Mouse (Mus musculus): Measurements from ENCODE around the gene Gatad1. TPM values are rescaled to one million over a fixed set of nuclear protein-coding genes. Genes with fewer than 3 reads are reported as not detected.
A peak's percentile ranks its signal among the peaks of the same experiment; 100 is the strongest.
"Not testable (repeated sequence)": the region's sequence is repeated elsewhere in the genome, so short reads cannot be mapped to it uniquely, and the experiment has no call there.

The Gatad1 gene
- polyA plus RNA-seq, 1 experiment = 3.5 TPM

DNA sequence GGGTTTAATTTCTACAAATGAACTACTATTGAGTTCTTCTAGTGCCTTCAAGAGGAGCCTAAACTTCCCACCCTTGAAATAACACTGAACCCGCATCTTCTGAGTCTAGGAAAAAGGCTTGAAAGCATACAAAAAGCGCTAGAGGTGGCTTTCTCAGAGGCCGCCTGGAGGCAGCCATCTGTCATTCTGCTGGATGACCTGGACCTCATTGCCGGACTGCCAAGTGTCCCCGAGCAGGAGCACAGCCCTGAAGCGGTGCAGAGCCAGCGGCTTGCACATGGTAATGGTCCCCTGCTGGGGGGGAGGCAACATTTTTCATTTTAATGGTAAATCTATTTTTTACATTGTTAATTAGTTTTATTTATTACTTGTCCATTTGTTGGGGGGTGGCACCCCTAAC is 36.5 kb downstream of the Gatad1 start:
- Histone ChIP-seq H3K4me1 (ENCODE audit: control insufficient read depth) (no peaks in the 10 kb centered on the region), H3K36me3 (ENCODE audit: control insufficient read depth) (peaks cover 5% of the 10 kb centered on the region; the same call in 1 of the 2 replicates), H3K27me3 (ENCODE audit: control insufficient read depth) (no peaks in the 10 kb centered on the region), H3K4me3 (replicated peaks) (no peak overlapping the region), H3K9me3 (ENCODE audit: control insufficient read depth, low read length) (no peaks in the 10 kb centered on the region)
- TF ChIP-seq GATA1 (IDR thresholded peaks at IDR 0.05; ENCODE audit: low read length) (no peak), TAL1 (IDR thresholded peaks at IDR 0.05; ENCODE audit: low read length) (no peak)

- not testable (repeated sequence) for H3K4me3 ChIP-seq (replicated peaks); H3K4me1 ChIP-seq (ENCODE audit: control insufficient read depth); H3K9me3 ChIP-seq (ENCODE audit: control insufficient read depth, low read length); H3K27me3 ChIP-seq (ENCODE audit: control insufficient read depth)
- H3K36me3 ChIP-seq (ENCODE audit: control insufficient read depth) = peaks cover 21% of the 10 kb centered on the region
Measured at GRCm38 (mm10) chr5:3611835-3612234, 45.1 kb downstream of the Gatad1 start.

GRCm38 (mm10) chr5:3609241-3609640 is 47.7 kb downstream of the Gatad1 start:
- TF ChIP-seq GATA1 (IDR thresholded peaks at IDR 0.05; ENCODE audit: low read length) = no peak
- TF ChIP-seq TAL1 (IDR thresholded peaks at IDR 0.05; ENCODE audit: low read length) = no peak
- Histone ChIP-seq H3K36me3 (ENCODE audit: control insufficient read depth) (peaks cover 32% of the 10 kb centered on the region), H3K27me3 (ENCODE audit: control insufficient read depth) (no peaks in the 10 kb centered on the region), H3K4me1 (ENCODE audit: control insufficient read depth) (no peaks in the 10 kb centered on the region), H3K9me3 (ENCODE audit: control insufficient read depth, low read length) (peaks cover 3% of the 10 kb centered on the region; the same call in 1 of the 2 replicates), H3K4me3 (replicated peaks) (no peak overlapping the region)

DNA sequence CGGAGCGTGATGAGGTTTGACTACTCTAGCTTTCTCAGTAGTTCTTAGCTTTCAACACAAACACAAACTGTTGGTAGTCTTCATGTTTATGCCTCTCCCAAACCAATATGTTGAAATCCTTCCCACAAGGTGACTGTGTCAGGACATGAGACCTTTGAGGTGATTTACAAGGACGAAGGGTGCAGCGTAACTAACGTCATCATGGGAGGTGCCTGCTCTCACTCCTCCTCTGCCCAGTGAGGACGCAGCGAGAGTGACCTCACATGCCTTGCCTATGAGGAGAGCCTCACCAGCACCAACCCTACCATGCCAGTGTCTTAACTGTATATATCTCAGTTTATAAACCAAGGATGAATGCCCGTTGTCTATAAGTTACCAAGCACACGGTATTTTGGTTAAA is 49.9 kb downstream of the Gatad1 start:
- peaks cover 27% of the 10 kb centered on the region for H3K36me3 ChIP-seq (ENCODE audit: control insufficient read depth)
- no peak overlapping the region for H3K4me3 ChIP-seq (replicated peaks)
- no peaks in the 10 kb centered on the region for H3K27me3 ChIP-seq (ENCODE audit: control insufficient read depth)
- no peak for TF ChIP-seq TAL1 (IDR thresholded peaks at IDR 0.05; ENCODE audit: low read length)
- no peak for TF ChIP-seq GATA1 (IDR thresholded peaks at IDR 0.05; ENCODE audit: low read length)
- no peaks in the 10 kb centered on the region for H3K4me1 ChIP-seq (ENCODE audit: control insufficient read depth)
- H3K9me3 ChIP-seq (ENCODE audit: control insufficient read depth, low read length) = peaks cover under 1% of the 10 kb centered on the region; the same call in 1 of the 2 replicates

- TF ChIP-seq GATA1 (IDR thresholded peaks at IDR 0.05; ENCODE audit: low read length) = no peak
- TF ChIP-seq TAL1 (IDR thresholded peaks at IDR 0.05; ENCODE audit: low read length) = no peak
- Histone ChIP-seq H3K4me3 (replicated peaks) (no peak overlapping the region), H3K36me3 (ENCODE audit: control insufficient read depth) (peaks cover 6% of the 10 kb centered on the region), H3K9me3 (ENCODE audit: control insufficient read depth, low read length) (no peaks in the 10 kb centered on the region), H3K4me1 (ENCODE audit: control insufficient read depth) (peaks cover 11% of the 10 kb centered on the region), H3K27me3 (ENCODE audit: control insufficient read depth) (no peaks in the 10 kb centered on the region)
Measured at GRCm38 (mm10) chr5:3600790-3601189, 56.2 kb downstream of the Gatad1 start.

DNA sequence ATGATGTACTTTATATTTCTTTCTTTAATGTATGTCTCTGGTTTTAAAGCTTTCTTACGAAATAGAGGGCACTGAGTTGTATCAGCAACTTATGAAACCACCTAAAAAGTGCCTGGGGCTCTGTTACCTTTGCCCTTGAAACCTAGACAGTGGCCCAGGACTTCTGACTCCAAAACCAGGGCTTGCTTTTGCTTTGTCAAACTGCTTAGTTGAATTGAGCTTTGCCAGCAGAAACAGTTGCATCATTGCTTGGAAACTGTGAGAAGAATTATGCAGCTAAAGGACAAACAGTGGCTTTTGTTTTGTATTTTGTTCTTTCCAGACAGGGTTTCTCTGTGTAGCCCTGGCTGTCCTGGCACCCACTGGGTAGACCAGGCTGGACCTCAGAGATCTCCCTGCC is 56.7 kb downstream of the Gatad1 start:
- Histone ChIP-seq H3K4me1 (ENCODE audit: control insufficient read depth) (peaks cover 15% of the 10 kb centered on the region), H3K27me3 (ENCODE audit: control insufficient read depth) (no peaks in the 10 kb centered on the region), H3K4me3 (replicated peaks) (no peak overlapping the region)

GRCm38 (mm10) chr5:3598766-3599165 is 58.2 kb downstream of the Gatad1 start:
- Histone ChIP-seq H3K27me3 (ENCODE audit: control insufficient read depth) (no peaks in the 10 kb centered on the region), H3K36me3 (ENCODE audit: control insufficient read depth) (peaks cover 3% of the 10 kb centered on the region), H3K4me1 (ENCODE audit: control insufficient read depth) (peaks cover 29% of the 10 kb centered on the region), H3K9me3 (ENCODE audit: control insufficient read depth, low read length) (no peaks in the 10 kb centered on the region), H3K4me3 (replicated peaks) (no peak overlapping the region)
- no peak for TF ChIP-seq GATA1 (IDR thresholded peaks at IDR 0.05; ENCODE audit: low read length)

More for the DNA sequence above, 56.7 kb downstream of the Gatad1 start:
- Histone ChIP-seq H3K9me3 (ENCODE audit: control insufficient read depth, low read length) (no peaks in the 10 kb centered on the region), H3K36me3 (ENCODE audit: control insufficient read depth) (peaks cover 1% of the 10 kb centered on the region)
- no peak for TF ChIP-seq TAL1 (IDR thresholded peaks at IDR 0.05; ENCODE audit: low read length)
- TF ChIP-seq GATA1 (IDR thresholded peaks at IDR 0.05; ENCODE audit: low read length) = no peak

DNA sequence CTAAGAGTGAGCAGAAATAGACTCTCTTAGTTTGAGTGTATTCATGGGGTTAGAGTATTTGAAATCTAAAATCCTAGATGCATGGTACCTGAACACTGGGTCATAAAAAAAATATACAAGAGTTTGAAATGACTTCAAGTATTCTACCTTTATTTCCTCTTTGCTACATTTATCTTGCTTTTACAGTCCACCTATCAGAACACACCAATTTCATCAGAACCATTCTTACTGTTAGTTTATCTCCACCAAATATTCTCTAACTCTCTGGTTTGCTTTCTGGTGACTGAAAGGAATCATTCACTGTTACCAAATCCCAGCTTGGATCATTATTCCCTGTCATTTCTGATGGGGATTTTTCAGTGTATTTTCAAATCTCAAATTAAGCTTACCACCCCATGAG is 59.8 kb downstream of the Gatad1 start:
- Histone ChIP-seq H3K9me3 (ENCODE audit: control insufficient read depth, low read length) (no peaks in the 10 kb centered on the region), H3K4me1 (ENCODE audit: control insufficient read depth) (peaks cover 29% of the 10 kb centered on the region), H3K36me3 (ENCODE audit: control insufficient read depth) (peaks cover 16% of the 10 kb centered on the region), H3K4me3 (replicated peaks) (peak overlapping the region; percentile 79), H3K27me3 (ENCODE audit: control insufficient read depth) (no peaks in the 10 kb centered on the region)
- no peak for TF ChIP-seq GATA1 (IDR thresholded peaks at IDR 0.05; ENCODE audit: low read length)
- no peak for TF ChIP-seq TAL1 (IDR thresholded peaks at IDR 0.05; ENCODE audit: low read length)

DNA sequence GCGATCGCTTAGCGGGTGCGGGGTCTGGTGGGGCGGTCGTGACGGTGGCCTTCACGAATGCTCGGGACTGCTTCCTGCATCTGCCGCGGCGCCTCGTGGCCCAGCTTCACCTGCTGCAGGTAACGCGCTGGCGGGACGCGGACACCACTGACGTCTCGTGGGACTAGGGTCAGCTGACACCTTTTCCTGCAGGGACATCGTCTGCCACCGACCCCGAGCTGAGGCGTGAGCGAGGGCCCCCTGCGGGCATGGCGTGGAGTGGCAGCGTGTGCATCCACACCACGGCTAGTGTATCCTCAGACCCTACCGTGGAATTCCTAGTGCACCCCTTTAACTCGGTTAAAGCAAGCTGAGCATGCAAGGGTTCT is 60.6 kb downstream of the Gatad1 start, which contains the start of gene Rbm48:
Gene Rbm48 (minus strand): TSS at position 187 of the 368 bp plus-strand sequence.
- no peaks in the 10 kb centered on the region for H3K9me3 ChIP-seq (ENCODE audit: control insufficient read depth, low read length)
- H3K4me1 ChIP-seq (ENCODE audit: control insufficient read depth) = peaks cover 29% of the 10 kb centered on the region
- peaks cover 23% of the 10 kb centered on the region for H3K36me3 ChIP-seq (ENCODE audit: control insufficient read depth)
- H3K4me3 ChIP-seq (replicated peaks) = peak within 1 kb of the TSS; percentile 79
- TF ChIP-seq GATA1 (IDR thresholded peaks at IDR 0.05; ENCODE audit: low read length) = no peak
- no peak for TF ChIP-seq TAL1 (IDR thresholded peaks at IDR 0.05; ENCODE audit: low read length)
- no peaks in the 10 kb centered on the region for H3K27me3 ChIP-seq (ENCODE audit: control insufficient read depth)

DNA sequence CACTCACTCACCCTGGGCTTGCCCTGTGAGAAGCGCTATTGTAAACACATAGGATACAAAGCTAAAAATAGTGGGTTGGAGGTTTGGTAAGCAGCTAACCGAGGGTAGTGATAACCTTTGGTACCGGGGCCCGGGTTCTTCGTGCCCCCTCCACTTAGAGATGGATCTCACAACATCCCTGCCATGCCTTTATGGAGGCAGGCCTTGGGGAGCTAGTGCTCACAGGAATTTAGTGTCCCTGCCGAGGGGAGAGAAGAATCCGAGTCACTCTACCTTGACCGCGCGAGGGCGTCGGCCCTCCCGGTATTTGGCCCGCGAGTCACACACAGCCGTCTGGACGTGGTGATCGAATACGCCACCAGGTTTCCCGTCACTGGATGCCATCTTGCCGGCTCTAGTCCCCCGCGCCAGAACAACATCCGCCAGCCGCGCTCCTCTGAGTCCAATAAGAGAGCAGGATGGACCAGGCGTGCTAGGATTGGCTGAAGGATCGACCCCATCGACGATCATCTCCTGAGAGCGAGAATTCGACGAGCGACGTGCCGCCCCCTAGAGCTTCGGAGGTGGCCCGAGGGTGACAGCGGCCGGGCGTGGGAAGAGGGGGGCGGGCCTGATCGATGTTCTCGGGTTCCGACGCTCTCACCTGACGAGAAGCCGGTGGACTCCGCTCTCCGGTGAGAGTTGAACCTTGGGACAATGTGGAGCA is 61.1 kb downstream of the Gatad1 start, which contains the start of gene Pex1:
Gene Pex1 (plus strand): TSS at position 374 of the 706 bp plus-strand sequence.
- H3K27me3 ChIP-seq (ENCODE audit: control insufficient read depth) = no peaks in the 10 kb centered on the region
- peaks cover 29% of the 10 kb centered on the region for H3K4me1 ChIP-seq (ENCODE audit: control insufficient read depth)
- H3K36me3 ChIP-seq (ENCODE audit: control insufficient read depth) = peaks cover 29% of the 10 kb centered on the region
- TF ChIP-seq GATA1 (IDR thresholded peaks at IDR 0.05; ENCODE audit: low read length) (no peak), TAL1 (IDR thresholded peaks at IDR 0.05; ENCODE audit: low read length) (no peak)
- no peaks in the 10 kb centered on the region for H3K9me3 ChIP-seq (ENCODE audit: control insufficient read depth, low read length)
- peak within 1 kb of the TSS; percentile 79 for H3K4me3 ChIP-seq (replicated peaks)

Other genes starting within 250 kb of the Gatad1 start
- gene Fam133b, start 113.4 kb downstream of the Gatad1 start, polyA plus RNA-seq (2012) = 2.2 and 2.6 TPM in 2 replicates
- gene 1700109H08Rik, start 85.6 kb downstream of the Gatad1 start, polyA plus RNA-seq (2012) = 0.02 and 0.08 TPM in 2 replicates
- 0.03 and 0.21 TPM in 2 replicates for gene Pex1, start 61.1 kb downstream of the Gatad1 start, polyA plus RNA-seq (2012)
- 0.25 and 0.75 TPM in 2 replicates for gene Rbm48, start 60.6 kb downstream of the Gatad1 start, polyA plus RNA-seq (2012)
- not detected in 2 replicates for gene Tmbim7, start 6.0 kb downstream of the Gatad1 start, polyA plus RNA-seq (2012)
- 0.21 and 0.35 TPM in 2 replicates for gene Ankib1, start 145.7 kb upstream of the Gatad1 start, polyA plus RNA-seq (2012)
- gene Krit1, start 146.0 kb upstream of the Gatad1 start, polyA plus RNA-seq (2012) = 0.38 and 0.61 TPM in 2 replicates
- 0.02 TPM in 1 of 2 replicates, not detected in the other for gene Lrrd1, start 188.0 kb upstream of the Gatad1 start, polyA plus RNA-seq (2012)
- gene Mterf1a, start 236.7 kb upstream of the Gatad1 start, polyA plus RNA-seq (2012) = 0.08 TPM in 1 of 2 replicates, not detected in the other

All from erythroblast, embryonic 14.5 days (primary cell).